1 mouse cellular context compared by ENCODE assay signal in the genomic region with DNA sequence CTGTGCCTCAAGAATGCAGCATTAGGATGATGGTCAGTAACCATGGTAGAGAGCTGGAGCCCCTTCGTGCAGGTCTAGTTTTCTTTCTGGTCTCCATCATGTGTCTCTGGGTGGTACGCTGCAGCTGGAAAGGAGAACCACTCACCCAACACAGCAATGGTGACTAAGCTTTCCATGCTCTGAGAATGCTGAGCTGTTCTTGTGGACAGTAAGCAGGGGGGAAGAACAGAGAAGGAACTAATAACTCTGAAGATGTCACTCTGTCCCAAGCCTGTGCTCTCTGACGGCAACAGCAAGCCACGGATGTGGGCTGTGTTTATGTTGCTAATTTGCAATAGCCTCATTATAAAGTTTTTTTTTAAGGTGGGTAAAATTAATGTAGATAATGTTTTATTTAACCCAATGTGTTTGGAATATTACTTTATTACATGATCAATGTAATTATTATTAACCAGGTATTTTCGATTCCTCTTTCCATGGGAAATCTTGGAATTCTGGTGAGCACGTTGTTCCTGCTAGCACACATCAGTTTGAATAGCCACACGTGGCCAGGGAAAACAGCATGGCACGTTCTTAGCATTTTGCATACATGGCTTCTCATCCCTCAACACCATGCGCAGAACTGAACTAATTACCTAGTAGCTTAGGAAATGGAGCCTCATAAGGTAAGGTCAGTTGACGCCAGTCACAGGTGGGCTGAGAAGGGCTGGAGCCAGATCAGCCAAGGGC.
TF ChIP-seq lines count a peak whose summit lies in the region.

No protein-coding gene starts in this region.

TF ChIP-seq in CH12.LX, 34 proteins besides CTCF, POLR2A, EP300 and RAD21 (continued from another document):
- 0 out of 2 replicates have a peak, but pooled peaks have one; percentile 16 for TF ChIP-seq SMC3 (IDR thresholded peaks at IDR 0.05; ENCODE audit: low read depth, low read length)
- TF ChIP-seq PAX5 (IDR thresholded peaks at IDR 0.05; ENCODE audit: low read length): no peak
- no peak for TF ChIP-seq USF1 (IDR thresholded peaks at IDR 0.05; ENCODE audit: low read depth, low read length)
- TF ChIP-seq MAFK (IDR thresholded peaks at IDR 0.05; ENCODE audit: insufficient replicate concordance, low read length): peak; percentile 83
